Mouse (Mus musculus): Measurements from ENCODE around the gene Jam3. TPM values are rescaled to one million over a fixed set of nuclear protein-coding genes. Genes with fewer than 3 reads are reported as not detected.

Gene Jam3
- polyA plus RNA-seq, 1 experiment from 2014 or later = 68.9 TPM

DNA sequence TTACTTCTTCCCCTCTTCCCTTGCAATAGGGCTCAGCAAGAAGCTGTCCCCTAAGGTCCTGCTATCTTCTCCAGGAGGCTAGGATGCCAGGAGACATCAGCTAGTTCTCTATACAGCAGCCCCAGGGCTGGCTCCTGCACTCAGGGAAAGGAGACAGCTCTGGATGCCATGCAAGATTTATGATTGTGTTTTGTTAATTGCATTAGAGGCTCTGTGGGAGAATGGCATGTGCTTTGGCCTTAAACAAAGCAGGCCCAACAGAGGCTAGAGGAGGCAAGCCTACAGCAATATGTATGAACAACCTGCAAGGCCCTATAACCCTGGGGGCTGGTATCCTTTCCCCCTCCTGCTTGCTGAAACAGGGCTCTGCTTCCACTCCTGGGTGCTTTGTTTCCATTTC lies 30.6 kb upstream of the Jam3 start:
- no peaks in the 10 kb centered on the region for H3K9me3 ChIP-seq
- no peak overlapping the region for H3K4me2 ChIP-seq
- ATAC-seq (ENCODE audit: low read depth) = peak; percentile 66
- H3K4me3 ChIP-seq = no peak overlapping the region
- H3K9ac ChIP-seq = peak overlapping the region; percentile 18; the same call in 1 of the 2 replicates
- H3K27me3 ChIP-seq = no peaks in the 10 kb centered on the region
- H3K4me1 ChIP-seq (replicated peaks) = peaks cover 24% of the 10 kb centered on the region
- no peaks in the 10 kb centered on the region for H3K36me3 ChIP-seq
- peak overlapping the region; percentile 67 for H3K27ac ChIP-seq (replicated peaks)

DNA sequence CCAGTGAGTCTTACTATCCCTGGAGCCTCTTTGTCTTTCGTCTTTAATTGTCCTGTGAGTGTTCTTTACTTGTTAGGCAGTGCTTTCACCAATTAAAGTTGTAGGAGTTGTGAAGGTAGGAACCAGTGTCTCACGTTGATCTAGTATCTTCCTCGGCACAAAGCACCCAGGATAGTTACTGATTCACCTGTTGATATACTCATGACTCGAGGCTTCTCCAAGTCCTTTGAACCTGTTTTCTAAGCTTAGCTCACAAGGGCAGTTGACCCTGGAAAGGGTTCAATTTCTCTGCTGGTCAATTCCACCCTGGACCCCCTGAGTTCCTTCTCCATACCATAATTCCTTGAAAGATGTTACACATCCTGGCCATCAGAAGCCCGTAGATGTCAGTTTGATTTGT lies 26.9 kb upstream of the Jam3 start:
- Histone ChIP-seq H3K9me3 (no peaks in the 10 kb centered on the region), H3K27me3 (peaks cover 5% of the 10 kb centered on the region), H3K9ac (no peak overlapping the region), H3K4me3 (no peak overlapping the region), H3K4me1 (replicated peaks) (peaks cover 17% of the 10 kb centered on the region), H3K36me3 (no peaks in the 10 kb centered on the region), H3K27ac (replicated peaks) (no peak overlapping the region), H3K4me2 (no peak overlapping the region)
- WGBS = 88% methylated on average over 5 of the region's 5 CpGs
- no peak for ATAC-seq (ENCODE audit: low read depth)

DNA sequence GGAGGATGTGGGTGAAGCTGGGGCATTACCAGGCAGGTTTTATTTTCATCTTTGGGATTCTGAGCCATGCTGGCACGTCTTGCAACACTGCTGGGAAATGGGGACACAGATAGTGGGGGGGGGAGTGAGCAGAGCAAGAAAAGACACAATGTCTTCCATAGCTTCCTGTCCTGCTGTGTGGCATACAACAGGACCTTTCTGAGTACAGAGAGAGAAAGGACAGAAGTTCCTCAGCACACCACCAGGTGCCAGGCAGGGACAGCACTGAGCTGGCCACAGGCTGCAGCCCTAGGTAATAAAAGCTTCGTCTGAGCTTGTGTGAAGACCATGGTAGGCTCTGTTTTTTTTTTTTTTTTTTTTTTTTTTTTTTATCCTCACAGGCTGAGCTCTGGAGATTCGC lies 25.3 kb upstream of the Jam3 start:
- H3K27ac ChIP-seq (replicated peaks) = no peak overlapping the region
- peaks cover 9% of the 10 kb centered on the region for H3K27me3 ChIP-seq
- no peaks in the 10 kb centered on the region for H3K9me3 ChIP-seq
- H3K4me2 ChIP-seq = no peak overlapping the region
- ATAC-seq (ENCODE audit: low read depth) = no peak
- 52% methylated on average over 3 of the region's 3 CpGs for WGBS
- no peak overlapping the region for H3K4me3 ChIP-seq
- no peak overlapping the region for H3K9ac ChIP-seq
- peaks cover 2% of the 10 kb centered on the region for H3K4me1 ChIP-seq (replicated peaks)
- no peaks in the 10 kb centered on the region for H3K36me3 ChIP-seq

DNA sequence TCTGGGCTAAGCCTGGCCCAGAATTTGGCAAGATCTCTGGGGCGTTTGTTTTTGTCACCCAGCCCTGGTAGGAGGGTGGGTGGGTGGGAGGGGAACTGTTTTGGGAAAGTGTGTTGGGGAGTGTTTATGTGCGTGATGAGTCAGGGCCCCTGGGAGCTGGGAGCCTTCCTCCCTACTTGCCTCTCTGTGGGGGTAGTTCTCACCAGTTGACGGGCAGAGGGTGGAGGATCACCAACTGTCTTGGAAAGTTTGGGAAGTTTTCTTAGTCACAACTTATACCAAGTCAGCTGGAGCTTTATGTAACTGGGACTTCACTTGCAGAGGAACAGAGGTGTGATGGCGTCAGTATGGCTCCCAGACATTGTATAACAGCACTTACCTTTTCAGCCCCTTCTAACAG lies 23.7 kb upstream of the Jam3 start:
- WGBS = 74% methylated on average over 4 of the region's 4 CpGs
- Histone ChIP-seq H3K9ac (no peak overlapping the region), H3K4me3 (no peak overlapping the region), H3K4me1 (replicated peaks) (peaks cover 4% of the 10 kb centered on the region), H3K27ac (replicated peaks) (no peak overlapping the region), H3K9me3 (no peaks in the 10 kb centered on the region), H3K4me2 (no peak overlapping the region), H3K36me3 (no peaks in the 10 kb centered on the region), H3K27me3 (peaks cover 9% of the 10 kb centered on the region)
- no peak for ATAC-seq (ENCODE audit: low read depth)

DNA sequence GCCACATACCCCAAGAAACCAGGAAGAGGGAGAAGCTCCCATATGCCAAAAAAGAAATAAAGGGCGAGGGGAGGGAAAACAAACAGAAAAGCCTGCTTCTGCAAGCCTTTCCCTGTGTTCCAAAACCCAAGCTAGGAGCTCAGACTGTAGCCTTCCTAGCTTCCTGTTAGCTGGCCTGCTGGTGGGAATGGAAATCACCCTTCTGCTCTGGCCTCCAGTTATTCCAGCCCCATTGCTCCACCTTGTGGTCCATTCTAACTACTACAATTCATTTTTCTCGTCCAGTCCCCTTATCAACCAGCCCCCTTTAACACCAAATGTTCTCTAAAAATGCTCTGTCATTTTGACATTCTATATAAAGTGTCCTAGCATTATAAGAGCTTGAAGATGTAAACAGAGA lies 20.9 kb upstream of the Jam3 start:
- Histone ChIP-seq H3K36me3 (no peaks in the 10 kb centered on the region), H3K4me3 (no peak overlapping the region), H3K4me2 (no peak overlapping the region), H3K9me3 (no peaks in the 10 kb centered on the region), H3K27me3 (peaks cover 9% of the 10 kb centered on the region), H3K9ac (no peak overlapping the region), H3K27ac (replicated peaks) (no peak overlapping the region), H3K4me1 (replicated peaks) (peaks cover 5% of the 10 kb centered on the region)
- ATAC-seq (ENCODE audit: low read depth) = peak; percentile 83
- WGBS = 0% methylated on average over 2 of the region's 2 CpGs

DNA sequence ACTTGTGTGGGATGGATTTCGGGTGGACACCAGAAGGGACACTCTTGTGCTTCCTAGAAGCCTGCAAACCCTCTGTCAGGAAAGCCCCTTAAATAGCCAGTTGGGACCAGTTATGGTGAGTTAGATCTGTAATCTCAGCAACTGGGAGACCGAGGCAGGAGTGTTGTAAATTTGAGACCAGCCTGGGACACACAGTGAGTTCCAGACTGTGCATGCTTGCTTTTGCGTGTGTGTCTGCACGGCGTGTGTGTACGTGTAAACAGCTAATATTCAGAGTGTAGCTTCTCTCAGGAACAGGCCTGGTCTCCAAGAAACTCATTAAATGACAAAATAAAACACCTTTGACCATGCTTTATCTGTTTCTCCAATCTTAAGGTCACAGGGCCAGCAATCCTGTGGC lies 20.5 kb upstream of the Jam3 start:
- Histone ChIP-seq H3K4me2 (no peak overlapping the region), H3K27me3 (peaks cover 9% of the 10 kb centered on the region), H3K9me3 (no peaks in the 10 kb centered on the region), H3K27ac (replicated peaks) (no peak overlapping the region), H3K9ac (no peak overlapping the region), H3K36me3 (no peaks in the 10 kb centered on the region), H3K4me3 (no peak overlapping the region), H3K4me1 (replicated peaks) (peaks cover 5% of the 10 kb centered on the region)
- WGBS = 89% methylated on average over 6 of the region's 6 CpGs
- ATAC-seq (ENCODE audit: low read depth) = peak; percentile 7; the same call in 1 of the 2 replicates

DNA sequence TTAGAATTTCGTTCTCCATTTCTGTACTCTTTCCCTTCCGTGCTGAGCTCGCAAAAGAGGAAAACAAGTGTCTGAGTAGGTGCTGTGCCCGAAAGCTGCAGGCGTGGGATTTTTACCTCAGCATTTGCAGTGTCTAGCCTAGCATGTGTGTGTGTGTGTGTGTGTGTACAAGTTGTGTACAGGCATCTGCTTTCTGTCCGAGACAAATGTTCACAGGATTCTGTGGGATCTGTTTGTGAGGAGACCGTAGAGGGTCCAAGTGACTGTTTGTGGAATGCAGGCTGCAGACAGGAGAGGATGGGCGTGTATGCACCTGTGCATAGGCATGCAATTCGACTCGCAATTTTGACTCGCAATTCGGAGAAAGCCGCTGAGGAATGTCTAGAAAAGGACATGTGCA lies 20.0 kb upstream of the Jam3 start:
- no peaks in the 10 kb centered on the region for H3K36me3 ChIP-seq
- ATAC-seq (ENCODE audit: low read depth) = no peak
- H3K9me3 ChIP-seq = no peaks in the 10 kb centered on the region
- 90% methylated on average over 13 of the region's 13 CpGs for WGBS
- H3K9ac ChIP-seq = no peak overlapping the region
- no peak overlapping the region for H3K4me3 ChIP-seq
- H3K27me3 ChIP-seq = peaks cover 9% of the 10 kb centered on the region
- H3K27ac ChIP-seq (replicated peaks) = no peak overlapping the region
- peaks cover 5% of the 10 kb centered on the region for H3K4me1 ChIP-seq (replicated peaks)
- H3K4me2 ChIP-seq = no peak overlapping the region

DNA sequence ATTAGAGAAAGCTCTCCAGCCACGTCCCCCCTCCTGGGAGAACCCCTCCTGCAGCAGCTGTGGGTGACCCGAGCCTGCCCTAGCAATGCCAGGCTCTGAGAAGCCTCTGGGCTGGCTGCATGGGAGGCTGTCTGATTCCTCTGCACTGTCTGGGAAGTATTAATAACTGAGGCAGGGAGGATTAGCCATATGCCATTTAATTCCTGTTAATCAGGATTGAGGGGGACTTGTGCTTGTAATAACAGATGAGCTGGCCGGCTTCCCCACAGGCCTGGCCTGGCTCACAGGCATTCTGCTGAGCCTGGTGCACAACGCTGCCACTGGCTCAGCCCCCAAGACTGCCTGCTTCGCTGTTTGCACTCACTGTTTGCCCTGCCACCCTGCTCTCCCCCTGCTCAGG lies 18.9 kb upstream of the Jam3 start:
- H3K4me3 ChIP-seq = no peak overlapping the region
- H3K9me3 ChIP-seq = no peaks in the 10 kb centered on the region
- no peak overlapping the region for H3K27ac ChIP-seq (replicated peaks)
- 0 out of 2 replicates have a peak overlapping the region, but pooled peaks have one; percentile 2 for H3K9ac ChIP-seq
- H3K4me2 ChIP-seq = no peak overlapping the region
- H3K4me1 ChIP-seq (replicated peaks) = peaks cover 5% of the 10 kb centered on the region
- no peaks in the 10 kb centered on the region for H3K36me3 ChIP-seq
- H3K27me3 ChIP-seq = peaks cover 9% of the 10 kb centered on the region
- peak; percentile 42; the same call in 1 of the 2 replicates for ATAC-seq (ENCODE audit: low read depth)
- WGBS = 47% methylated on average over 5 of the region's 5 CpGs

DNA sequence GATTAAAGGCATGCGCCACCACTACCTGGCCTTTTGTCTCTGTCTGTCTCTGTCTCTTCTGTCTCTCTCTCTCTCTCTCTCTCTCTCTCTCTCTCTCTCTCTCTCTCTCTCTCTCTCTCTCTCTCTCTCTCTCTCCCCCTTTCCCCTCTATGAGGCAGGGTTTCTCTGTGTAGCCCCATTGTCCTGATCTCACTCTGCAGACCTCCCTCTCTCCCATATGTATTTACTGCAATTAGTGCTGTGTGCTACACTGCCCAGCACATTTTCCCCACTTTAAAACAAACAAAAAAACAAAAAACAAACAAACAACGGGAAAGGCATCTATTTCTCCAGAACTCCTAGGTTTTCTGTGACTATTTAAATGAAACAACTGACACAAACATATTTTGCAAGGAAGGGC lies 18.4 kb upstream of the Jam3 start:
- H3K9me3 ChIP-seq = no peaks in the 10 kb centered on the region
- H3K9ac ChIP-seq = 0 out of 2 replicates have a peak overlapping the region, but pooled peaks have one; percentile 2
- H3K27me3 ChIP-seq = peaks cover 9% of the 10 kb centered on the region
- no peaks in the 10 kb centered on the region for H3K36me3 ChIP-seq
- 77% methylated on average over 2 of the region's 2 CpGs for WGBS
- peaks cover 5% of the 10 kb centered on the region for H3K4me1 ChIP-seq (replicated peaks)
- H3K27ac ChIP-seq (replicated peaks) = no peak overlapping the region
- H3K4me3 ChIP-seq = no peak overlapping the region
- no peak overlapping the region for H3K4me2 ChIP-seq
- no peak for ATAC-seq (ENCODE audit: low read depth)

DNA sequence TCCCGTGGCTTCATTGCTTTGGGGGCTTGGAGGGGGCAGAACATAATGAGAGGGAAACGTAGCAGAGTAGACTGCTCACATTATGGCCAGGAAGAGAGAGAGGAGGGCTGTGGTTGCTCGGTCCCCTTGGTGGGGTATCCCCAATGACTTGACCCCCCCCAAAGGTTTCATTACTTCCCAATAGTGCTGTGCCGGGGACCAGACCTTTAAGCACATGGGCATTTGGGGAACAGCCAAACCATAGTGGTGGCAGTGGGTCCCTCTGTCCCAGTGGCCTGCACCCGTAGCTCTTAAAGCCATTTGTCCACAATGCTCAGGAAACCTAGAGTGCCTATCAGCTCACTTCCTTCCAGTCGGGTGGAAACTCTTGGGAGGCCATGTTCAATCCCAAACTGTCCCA lies 17.6 kb upstream of the Jam3 start:
- Histone ChIP-seq H3K27ac (replicated peaks) (no peak overlapping the region), H3K4me1 (replicated peaks) (peaks cover 5% of the 10 kb centered on the region), H3K36me3 (no peaks in the 10 kb centered on the region), H3K4me3 (no peak overlapping the region), H3K27me3 (peaks cover 9% of the 10 kb centered on the region), H3K9ac (no peak overlapping the region), H3K4me2 (no peak overlapping the region), H3K9me3 (no peaks in the 10 kb centered on the region)
- ATAC-seq (ENCODE audit: low read depth) = no peak
- WGBS = 78% methylated on average over 6 of the region's 6 CpGs

DNA sequence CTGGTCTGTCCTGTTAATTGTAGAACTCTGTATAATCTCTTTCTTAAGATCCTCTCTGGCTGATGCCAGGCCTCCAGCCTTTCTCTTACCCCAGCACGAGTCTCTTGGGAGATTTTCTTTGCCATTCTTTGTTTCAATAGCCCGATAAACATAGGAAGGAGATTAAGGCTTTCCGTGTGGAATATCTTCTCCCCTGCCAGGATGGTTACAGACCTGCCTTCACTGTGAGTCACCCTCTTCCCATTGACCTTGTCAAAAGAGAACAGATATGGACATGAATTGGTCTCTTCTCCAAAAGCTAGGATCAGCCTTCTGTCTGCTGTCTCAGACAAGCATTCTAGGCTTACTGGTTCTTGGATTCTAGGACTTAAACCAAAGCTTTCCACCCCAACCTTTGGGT lies 15.5 kb upstream of the Jam3 start:
- Histone ChIP-seq H3K36me3 (no peaks in the 10 kb centered on the region), H3K4me2 (no peak overlapping the region), H3K27ac (replicated peaks) (no peak overlapping the region), H3K4me1 (replicated peaks) (peaks cover 5% of the 10 kb centered on the region), H3K27me3 (no peaks in the 10 kb centered on the region), H3K9ac (no peak overlapping the region), H3K9me3 (no peaks in the 10 kb centered on the region), H3K4me3 (no peak overlapping the region)
- no peak for ATAC-seq (ENCODE audit: low read depth)
- 75% methylated on average over 3 of the region's 3 CpGs for WGBS

DNA sequence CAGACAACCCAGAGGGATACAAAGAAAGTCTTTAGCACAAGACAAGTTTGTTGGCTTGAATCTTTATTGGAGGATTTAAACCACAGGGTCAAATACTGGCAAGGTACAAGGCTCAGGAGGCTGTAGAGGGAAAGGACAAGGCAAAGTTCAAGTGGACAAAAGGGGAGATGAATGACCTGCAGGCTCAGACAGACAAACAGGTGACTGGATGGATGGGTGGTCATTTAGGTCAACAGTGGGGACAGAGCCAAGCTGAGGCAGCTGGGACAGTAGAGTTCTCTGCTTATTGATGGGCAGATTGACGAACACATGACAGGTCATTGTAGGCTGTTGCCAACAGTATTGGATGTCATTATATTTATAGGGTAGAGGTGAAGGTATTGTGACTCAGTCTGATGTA lies 11.8 kb upstream of the Jam3 start:
- no peak for ATAC-seq (ENCODE audit: low read depth)
- Histone ChIP-seq H3K27ac (replicated peaks) (no peak overlapping the region), H3K4me3 (no peak overlapping the region), H3K9ac (no peak overlapping the region), H3K4me1 (replicated peaks) (0 out of 2 replicates have a peak, but pooled peaks cover 8% of the 10 kb centered on the region), H3K9me3 (no peaks in the 10 kb centered on the region), H3K27me3 (no peaks in the 10 kb centered on the region), H3K36me3 (no peaks in the 10 kb centered on the region), H3K4me2 (no peak overlapping the region)
- WGBS = 83% methylated on average over 1 of the region's 1 CpGs

DNA sequence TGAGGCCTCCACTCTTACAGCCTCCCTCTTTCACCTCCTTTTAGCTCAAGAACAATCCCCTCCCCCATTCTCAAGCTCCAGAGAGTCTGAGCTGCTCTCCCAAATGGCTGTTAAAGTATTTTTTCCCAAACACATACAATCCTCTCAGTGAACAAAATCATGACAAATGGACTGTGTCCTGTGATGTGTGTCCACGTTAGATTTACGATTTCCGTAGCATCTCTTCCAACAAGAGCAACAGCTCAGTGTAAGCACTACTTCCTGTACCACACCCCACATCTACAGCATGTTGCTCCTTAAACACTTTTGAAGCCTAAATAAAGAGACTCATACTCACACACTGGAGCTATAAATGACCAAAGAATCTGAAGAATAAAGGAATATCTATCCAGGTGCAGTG lies 10.4 kb upstream of the Jam3 start:
- H3K9me3 ChIP-seq = no peaks in the 10 kb centered on the region
- no peak overlapping the region for H3K4me3 ChIP-seq
- 62% methylated on average over 3 of the region's 3 CpGs for WGBS
- no peak for ATAC-seq (ENCODE audit: low read depth)
- H3K4me1 ChIP-seq (replicated peaks) = 0 out of 2 replicates have a peak, but pooled peaks cover 8% of the 10 kb centered on the region
- no peaks in the 10 kb centered on the region for H3K36me3 ChIP-seq
- no peak overlapping the region for H3K9ac ChIP-seq
- no peak overlapping the region for H3K27ac ChIP-seq (replicated peaks)
- H3K4me2 ChIP-seq = no peak overlapping the region
- H3K27me3 ChIP-seq = no peaks in the 10 kb centered on the region

Data from neural tube, embryonic 13.5 days (tissue).